Mouse (Mus musculus): Measurements from ENCODE around the gene Ccdc149. TPM values are rescaled to one million over a fixed set of nuclear protein-coding genes. Genes with fewer than 3 reads are reported as not detected.

The Ccdc149 gene
- polyA plus RNA-seq, 2 experiments = 1.6 to 2.0 TPM

DNA sequence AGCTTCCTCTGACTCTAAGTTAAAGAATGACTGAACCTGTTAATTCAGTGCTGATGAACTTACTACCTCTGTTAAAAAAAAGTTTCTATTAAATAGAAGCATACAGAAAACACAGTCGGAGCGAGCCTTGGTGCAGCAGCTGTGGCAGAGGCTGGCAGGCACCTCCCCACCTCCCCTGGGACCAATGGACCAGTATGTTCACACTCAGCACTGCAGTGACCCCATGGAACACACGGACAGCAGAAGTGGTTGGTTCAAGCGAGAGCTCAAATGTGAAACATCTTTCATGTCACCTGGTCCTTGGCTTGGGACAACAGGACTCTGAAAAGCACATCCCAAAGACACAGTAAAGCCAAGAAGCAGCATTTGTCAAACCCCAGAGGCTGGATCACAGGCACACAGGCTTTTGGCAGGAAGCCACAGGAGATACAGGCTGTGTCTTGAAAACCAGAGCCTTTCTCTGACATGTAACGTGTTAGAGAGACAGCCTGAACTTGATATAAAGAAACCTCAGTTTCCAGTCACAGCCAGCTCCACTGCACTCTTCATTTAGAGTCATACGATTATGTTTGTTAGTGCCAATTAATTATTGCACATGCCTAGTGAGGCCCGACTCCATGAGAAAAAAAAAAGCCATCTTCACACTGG lies 62.5 kb downstream of the Ccdc149 start:
- no peaks in the 10 kb centered on the region for H3K4me1 ChIP-seq (ENCODE audit: control insufficient read depth, insufficient read depth, low read length)
- H3K27me3 ChIP-seq (ENCODE audit: control insufficient read depth, insufficient read depth, low read length) = no peaks in the 10 kb centered on the region
- no peak overlapping the region for H3K9ac ChIP-seq (ENCODE audit: low read depth, low read length, severe bottlenecking)
- no peak overlapping the region for H3K4me2 ChIP-seq (replicated peaks; ENCODE audit: low read depth, low read length, severe bottlenecking)
- 67% methylated on average over 7 of the region's 7 CpGs for WGBS
- DNase-seq (ENCODE audit: low spot score) (no peak), ATAC-seq (ENCODE audit: low FRiP score, low read depth) (no peak)
- no peak overlapping the region for H3K4me3 ChIP-seq (replicated peaks; ENCODE audit: low read length)
- no peaks in the 10 kb centered on the region for H3K36me3 ChIP-seq (ENCODE audit: control insufficient read depth, insufficient read depth, low read length)
- no peak overlapping the region for H3K27ac ChIP-seq (replicated peaks; ENCODE audit: low read depth, low read length)
- H3K9me3 ChIP-seq (ENCODE audit: control insufficient read depth, low read length) = no peaks in the 10 kb centered on the region
- no peak for TF ChIP-seq POLR2A (IDR thresholded peaks at IDR 0.05; ENCODE audit: borderline replicate concordance, extremely low read depth, insufficient read depth, insufficient read length)

DNA sequence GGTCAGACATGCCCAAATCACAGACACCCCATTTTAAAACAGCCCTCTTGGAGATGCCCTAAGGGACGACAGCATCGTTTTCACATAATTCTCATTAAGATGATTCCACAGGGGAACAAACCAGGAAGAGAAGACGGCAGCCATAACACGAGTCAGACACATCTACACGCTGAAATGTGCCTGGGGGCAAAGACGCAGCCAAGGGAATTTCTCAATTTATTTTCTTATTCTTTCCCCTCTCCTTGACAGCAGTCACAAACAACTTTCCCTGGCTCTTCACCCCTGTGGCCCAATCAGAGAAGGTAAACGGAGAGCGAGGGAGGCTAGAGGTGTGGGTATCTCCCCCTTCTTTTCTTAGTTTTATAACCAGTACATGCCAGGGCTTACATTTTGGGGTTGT lies 66.9 kb downstream of the Ccdc149 start:
- Histone ChIP-seq H3K4me3 (replicated peaks; ENCODE audit: low read length) (no peak overlapping the region), H3K9ac (ENCODE audit: low read depth, low read length, severe bottlenecking) (no peak overlapping the region), H3K4me2 (replicated peaks; ENCODE audit: low read depth, low read length, severe bottlenecking) (no peak overlapping the region), H3K27ac (replicated peaks; ENCODE audit: low read depth, low read length) (no peak overlapping the region), H3K36me3 (ENCODE audit: control insufficient read depth, insufficient read depth, low read length) (no peaks in the 10 kb centered on the region), H3K27me3 (ENCODE audit: control insufficient read depth, insufficient read depth, low read length) (no peaks in the 10 kb centered on the region), H3K9me3 (ENCODE audit: control insufficient read depth, low read length) (no peaks in the 10 kb centered on the region), H3K4me1 (ENCODE audit: control insufficient read depth, insufficient read depth, low read length) (no peaks in the 10 kb centered on the region)
- ATAC-seq (ENCODE audit: low FRiP score, low read depth) (no peak), DNase-seq (ENCODE audit: low spot score) (no peak)
- 63% methylated on average over 8 of the region's 8 CpGs for WGBS
- TF ChIP-seq POLR2A (IDR thresholded peaks at IDR 0.05; ENCODE audit: borderline replicate concordance, extremely low read depth, insufficient read depth, insufficient read length) = no peak

DNA sequence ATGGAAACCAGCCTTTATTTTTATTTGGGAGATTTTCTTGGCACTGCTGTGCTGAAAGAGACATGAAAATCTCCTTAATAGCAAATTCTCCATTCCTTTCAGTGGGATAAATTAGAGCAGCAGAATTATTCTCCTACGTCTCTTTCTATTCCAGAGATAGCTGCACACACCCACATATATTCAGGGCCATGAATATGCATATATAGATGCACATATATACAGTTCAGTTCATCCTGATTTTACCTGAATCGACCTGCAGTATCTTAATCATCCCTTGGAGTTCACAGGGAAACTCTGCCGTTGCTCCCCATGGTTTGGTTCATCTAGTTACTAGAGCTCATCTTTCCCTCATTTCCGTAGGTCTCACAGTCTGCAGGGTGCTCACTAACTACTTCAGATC lies 77.6 kb downstream of the Ccdc149 start:
- no peaks in the 10 kb centered on the region for H3K36me3 ChIP-seq (ENCODE audit: control insufficient read depth, insufficient read depth, low read length)
- no peak for TF ChIP-seq POLR2A (IDR thresholded peaks at IDR 0.05; ENCODE audit: borderline replicate concordance, extremely low read depth, insufficient read depth, insufficient read length)
- H3K27ac ChIP-seq (replicated peaks; ENCODE audit: low read depth, low read length) = no peak overlapping the region
- DNase-seq (ENCODE audit: low spot score) (no peak), ATAC-seq (ENCODE audit: low FRiP score, low read depth) (no peak)
- H3K27me3 ChIP-seq (ENCODE audit: control insufficient read depth, insufficient read depth, low read length) = no peaks in the 10 kb centered on the region
- H3K4me3 ChIP-seq (replicated peaks; ENCODE audit: low read length) = no peak overlapping the region
- WGBS = 83% methylated on average over 4 of the region's 4 CpGs
- no peaks in the 10 kb centered on the region for H3K4me1 ChIP-seq (ENCODE audit: control insufficient read depth, insufficient read depth, low read length)
- H3K4me2 ChIP-seq (replicated peaks; ENCODE audit: low read depth, low read length, severe bottlenecking) = no peak overlapping the region
- H3K9ac ChIP-seq (ENCODE audit: low read depth, low read length, severe bottlenecking) = no peak overlapping the region
- no peaks in the 10 kb centered on the region for H3K9me3 ChIP-seq (ENCODE audit: control insufficient read depth, low read length)

DNA sequence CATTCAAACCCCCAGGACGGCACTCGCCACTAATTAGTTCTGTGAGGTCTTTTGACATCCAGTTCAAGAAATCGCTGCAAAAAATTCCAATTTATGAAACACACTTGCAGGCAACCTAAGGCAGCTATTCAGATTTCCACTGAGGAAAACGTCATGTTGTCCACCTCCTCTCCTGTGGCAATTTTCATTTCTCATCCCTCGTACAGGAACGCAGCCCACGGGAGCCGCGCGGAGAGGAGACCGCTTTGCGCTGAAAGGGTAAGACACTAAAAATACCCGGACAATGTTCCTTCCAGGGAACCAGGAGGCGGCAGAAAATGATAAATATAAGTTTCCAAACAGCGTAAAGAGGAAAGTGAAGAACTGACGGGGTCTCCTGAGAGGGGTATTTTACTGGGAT lies 79.8 kb downstream of the Ccdc149 start:
- H3K9me3 ChIP-seq (ENCODE audit: control insufficient read depth, low read length) = no peaks in the 10 kb centered on the region
- H3K4me1 ChIP-seq (ENCODE audit: control insufficient read depth, insufficient read depth, low read length) = no peaks in the 10 kb centered on the region
- H3K9ac ChIP-seq (ENCODE audit: low read depth, low read length, severe bottlenecking) = no peak overlapping the region
- no peaks in the 10 kb centered on the region for H3K36me3 ChIP-seq (ENCODE audit: control insufficient read depth, insufficient read depth, low read length)
- TF ChIP-seq POLR2A (IDR thresholded peaks at IDR 0.05; ENCODE audit: borderline replicate concordance, extremely low read depth, insufficient read depth, insufficient read length) = no peak
- H3K4me2 ChIP-seq (replicated peaks; ENCODE audit: low read depth, low read length, severe bottlenecking) = no peak overlapping the region
- WGBS = 75% methylated on average over 16 of the region's 16 CpGs
- no peak overlapping the region for H3K27ac ChIP-seq (replicated peaks; ENCODE audit: low read depth, low read length)
- ATAC-seq (ENCODE audit: low FRiP score, low read depth) (no peak), DNase-seq (ENCODE audit: low spot score) (no peak)
- H3K27me3 ChIP-seq (ENCODE audit: control insufficient read depth, insufficient read depth, low read length) = no peaks in the 10 kb centered on the region
- H3K4me3 ChIP-seq (replicated peaks; ENCODE audit: low read length) = no peak overlapping the region

DNA sequence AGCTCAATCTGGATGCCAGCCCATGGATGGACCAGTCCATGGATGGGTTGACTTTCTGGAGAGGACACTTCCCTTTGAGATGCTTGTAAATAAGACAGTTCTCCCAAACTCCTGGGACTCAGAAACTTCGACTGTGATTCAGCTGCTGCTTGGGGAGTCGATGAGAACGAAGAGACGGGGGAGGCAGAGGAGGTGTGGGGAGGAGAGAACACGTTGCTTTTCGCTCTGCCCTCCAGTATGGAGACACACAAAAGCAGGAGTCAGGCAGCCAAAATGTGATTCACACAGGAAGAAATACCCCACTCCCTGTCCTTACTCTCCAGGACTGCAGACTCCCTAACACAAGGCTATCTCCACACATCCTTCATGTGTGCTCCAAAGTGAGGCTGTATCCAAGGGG lies 80.9 kb downstream of the Ccdc149 start:
- Histone ChIP-seq H3K36me3 (ENCODE audit: control insufficient read depth, insufficient read depth, low read length) (no peaks in the 10 kb centered on the region), H3K4me1 (ENCODE audit: control insufficient read depth, insufficient read depth, low read length) (no peaks in the 10 kb centered on the region), H3K27ac (replicated peaks; ENCODE audit: low read depth, low read length) (no peak overlapping the region), H3K9me3 (ENCODE audit: control insufficient read depth, low read length) (no peaks in the 10 kb centered on the region), H3K9ac (ENCODE audit: low read depth, low read length, severe bottlenecking) (no peak overlapping the region), H3K4me3 (replicated peaks; ENCODE audit: low read length) (no peak overlapping the region), H3K27me3 (ENCODE audit: control insufficient read depth, insufficient read depth, low read length) (no peaks in the 10 kb centered on the region), H3K4me2 (replicated peaks; ENCODE audit: low read depth, low read length, severe bottlenecking) (no peak overlapping the region)
- ATAC-seq (ENCODE audit: low FRiP score, low read depth) (no peak), DNase-seq (ENCODE audit: low spot score) (no peak)
- whole genome bisulfite sequencing = 93% methylated on average over 6 of the region's 6 CpGs
- TF ChIP-seq POLR2A (IDR thresholded peaks at IDR 0.05; ENCODE audit: borderline replicate concordance, extremely low read depth, insufficient read depth, insufficient read length) = no peak
